Mouse (Mus musculus): Measurements from ENCODE around the gene Thada. TPM values are rescaled to one million over a fixed set of nuclear protein-coding genes. Genes with fewer than 3 reads are reported as not detected.

The Thada gene
- total RNA-seq, 4 experiments from 2014 or later, result 14.7 to 20.5 (median 16.9) TPM

- no peak for DNase-seq (ENCODE audit: low spot score in 2 of 2)
Measured at GRCm38 (mm10) chr17:84372411-84373045, 93.5 kb downstream of the Thada start.

GRCm38 (mm10) chr17:84370385-84370784 is 95.6 kb downstream of the Thada start:
- DNase-seq (ENCODE audit: low spot score in 2 of 2), result no peak

DNA sequence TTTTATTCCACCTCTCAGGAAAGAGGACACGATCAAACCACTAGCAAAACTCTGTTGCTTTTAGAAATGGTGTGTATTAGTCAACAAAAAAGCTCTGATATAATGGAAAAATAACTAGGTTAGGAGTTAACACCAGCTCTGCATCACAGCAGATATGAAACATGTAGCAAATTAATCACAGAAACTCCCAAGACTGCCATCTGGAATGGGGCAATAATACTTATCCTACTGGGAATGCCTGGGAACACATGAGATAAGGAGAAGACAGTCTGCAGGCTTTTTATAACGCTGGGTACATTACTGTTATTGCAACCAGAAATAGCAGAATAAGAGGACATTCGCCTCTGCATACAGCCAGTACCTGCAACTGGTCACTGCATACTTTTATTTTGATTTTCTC is 96.2 kb downstream of the Thada start:
- no peak for DNase-seq (ENCODE audit: low spot score in 2 of 2)

DNA sequence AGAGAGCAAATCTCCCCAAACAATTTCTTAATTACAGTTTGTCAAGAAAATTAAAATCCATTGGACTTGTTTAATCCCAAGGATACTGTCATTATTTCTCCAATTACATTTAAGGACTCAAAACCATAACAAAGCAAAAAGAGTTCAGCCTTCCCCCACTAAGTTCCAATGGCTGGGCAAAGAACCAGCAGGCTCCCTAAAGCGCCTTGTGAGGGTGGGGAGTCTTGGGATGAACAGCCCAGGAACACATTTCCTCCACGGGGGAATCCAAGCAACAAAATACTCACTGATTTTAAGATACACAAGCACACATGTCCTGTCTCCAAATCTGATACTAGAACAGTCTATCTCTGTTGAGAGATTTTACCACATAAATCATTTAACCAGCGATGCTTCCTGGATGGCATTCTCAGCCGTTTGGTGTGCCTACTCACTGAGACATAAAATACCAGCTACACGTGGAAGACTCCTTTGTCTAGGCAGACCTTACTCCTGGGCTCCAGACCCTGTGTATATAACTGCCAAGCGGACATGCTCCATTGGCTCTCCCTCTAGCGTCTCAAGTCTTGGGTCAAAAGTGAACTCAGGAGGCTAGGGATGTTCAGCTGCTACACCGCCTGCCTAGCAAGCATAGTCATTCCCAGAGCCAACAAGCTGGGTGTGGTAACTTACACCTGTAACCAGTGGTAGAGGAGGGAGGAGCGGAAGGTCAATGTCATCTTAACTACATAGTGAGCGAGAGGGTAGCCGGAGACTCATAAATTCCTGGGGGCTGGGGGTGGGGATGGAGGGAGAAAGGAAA is 97.6 kb downstream of the Thada start:
- DNase-seq (ENCODE audit: low spot score in 2 of 2), result no peak

- DNase-seq (ENCODE audit: low spot score in 2 of 2), result no peak
Measured at GRCm38 (mm10) chr17:84367663-84368062, 98.3 kb downstream of the Thada start.

GRCm38 (mm10) chr17:84365791-84366301 is 100.2 kb downstream of the Thada start:
- no peak for DNase-seq (ENCODE audit: low spot score in 2 of 2)

GRCm38 (mm10) chr17:84365006-84365716 is 100.8 kb downstream of the Thada start:
- no peak for DNase-seq (ENCODE audit: low spot score in 2 of 2)

GRCm38 (mm10) chr17:84363444-84363843 is 102.6 kb downstream of the Thada start:
- DNase-seq (ENCODE audit: low spot score in 2 of 2), result no peak

DNA sequence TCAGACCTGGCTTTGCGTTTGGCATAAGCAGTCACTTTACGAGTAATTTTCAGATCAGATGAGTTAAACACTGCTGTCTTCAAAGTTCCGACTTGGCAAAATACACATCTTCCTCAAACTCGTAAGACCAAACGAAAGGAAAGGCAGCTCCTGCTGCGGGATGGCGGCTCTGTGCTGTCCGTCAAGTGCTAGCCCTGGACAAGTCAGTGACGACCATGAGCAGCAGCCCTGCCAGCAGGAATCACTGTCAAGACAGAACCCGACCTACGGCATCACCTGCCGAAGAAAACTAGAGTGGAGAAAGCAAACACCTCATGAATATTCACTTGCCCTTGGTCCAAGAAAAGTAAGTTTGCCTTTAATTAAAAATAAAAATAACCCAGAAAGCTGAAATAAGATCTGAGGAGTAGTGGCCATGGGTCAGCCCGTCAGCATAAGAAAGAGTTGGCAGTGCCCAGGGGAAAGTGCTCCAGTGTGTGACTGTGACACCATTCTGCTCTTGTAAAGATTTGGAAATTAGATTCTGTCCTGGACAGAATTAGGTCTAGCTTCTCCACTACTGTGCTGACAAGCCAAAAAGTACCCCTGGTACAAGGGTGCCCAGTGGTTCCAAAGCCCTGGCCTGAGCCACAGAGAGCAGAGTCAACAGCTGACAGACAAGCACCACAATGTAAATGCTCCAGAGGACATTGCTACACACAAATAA is 103.3 kb downstream of the Thada start:
- DNase-seq (ENCODE audit: low spot score in 2 of 2), result no peak

DNA sequence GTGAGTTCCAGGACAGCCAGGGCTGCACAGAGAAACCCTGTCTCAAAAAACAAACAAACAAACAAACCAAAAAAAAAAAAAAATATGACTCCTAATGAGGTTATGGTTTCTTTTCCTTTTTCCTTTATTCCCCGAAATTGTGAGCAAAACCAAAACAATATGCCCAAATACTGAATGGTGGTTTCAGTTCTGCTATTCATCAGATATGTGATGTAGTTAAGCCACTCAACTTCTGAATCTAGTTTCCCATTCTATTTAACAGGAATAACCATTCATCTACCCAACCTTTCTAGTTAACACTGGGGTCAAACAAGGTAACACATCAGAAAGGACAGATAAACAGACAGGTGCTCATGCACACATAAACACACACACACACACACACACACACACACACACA is 105.0 kb downstream of the Thada start:
- DNase-seq (ENCODE audit: low spot score in 2 of 2), result no peak

GRCm38 (mm10) chr17:84359810-84360209 is 106.2 kb downstream of the Thada start:
- DNase-seq (ENCODE audit: low spot score in 2 of 2), result no peak

DNA sequence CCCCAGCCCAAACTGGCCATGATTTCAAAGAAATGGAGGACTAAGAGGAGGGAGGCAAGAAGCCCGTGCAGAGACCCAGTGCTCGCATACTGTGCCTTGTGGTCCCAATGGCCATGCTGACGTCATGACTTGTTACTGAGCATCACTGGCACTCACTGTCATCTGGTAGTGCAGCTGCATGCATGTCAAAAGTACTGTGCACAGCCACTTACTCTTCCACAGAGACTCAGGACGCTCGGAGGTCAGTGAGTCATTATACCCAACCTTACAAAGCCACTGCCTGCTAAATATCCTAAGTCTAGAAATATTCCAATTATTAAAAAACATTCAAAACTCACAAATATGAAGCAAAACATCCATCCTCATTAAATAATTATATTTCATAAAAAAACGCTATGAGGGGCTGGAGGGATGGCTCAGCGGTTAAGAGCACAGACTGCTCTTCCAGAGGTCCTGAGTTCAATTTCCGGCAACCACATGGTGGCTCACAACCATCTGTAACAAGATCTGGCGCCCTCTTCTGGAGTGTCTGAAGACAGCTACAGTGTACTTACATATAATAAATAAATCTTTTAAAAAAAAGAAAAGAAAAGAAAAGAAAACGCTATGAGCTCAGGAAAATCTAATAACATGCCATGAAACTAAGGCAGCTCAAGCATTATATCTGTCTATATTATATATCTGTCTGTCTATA is 106.9 kb downstream of the Thada start:
- no peak for DNase-seq (ENCODE audit: low spot score in 2 of 2)

DNA sequence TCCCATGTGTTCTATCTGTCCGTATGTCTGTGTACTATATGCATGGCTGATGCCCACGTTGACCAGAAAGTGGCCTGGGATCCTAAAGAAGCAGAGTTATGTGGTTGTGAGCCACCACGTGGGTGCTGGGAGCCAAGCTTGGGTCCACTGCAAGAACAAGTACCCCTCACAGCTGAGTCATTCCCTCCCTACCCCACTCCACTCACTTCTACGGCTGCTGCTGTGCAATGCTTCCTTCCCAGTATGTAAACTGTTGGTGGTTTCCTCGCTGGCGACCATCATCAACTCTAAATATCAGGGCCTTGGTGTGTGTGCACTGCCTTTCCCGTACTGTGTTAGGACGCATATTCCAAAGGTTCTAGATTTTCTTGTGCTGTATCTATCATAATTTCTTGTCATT is 108.2 kb downstream of the Thada start:
- no peak for DNase-seq (ENCODE audit: low spot score in 2 of 2)

GRCm38 (mm10) chr17:84356056-84356887 is 109.7 kb downstream of the Thada start:
- no peak for DNase-seq (ENCODE audit: low spot score in 2 of 2)

DNA sequence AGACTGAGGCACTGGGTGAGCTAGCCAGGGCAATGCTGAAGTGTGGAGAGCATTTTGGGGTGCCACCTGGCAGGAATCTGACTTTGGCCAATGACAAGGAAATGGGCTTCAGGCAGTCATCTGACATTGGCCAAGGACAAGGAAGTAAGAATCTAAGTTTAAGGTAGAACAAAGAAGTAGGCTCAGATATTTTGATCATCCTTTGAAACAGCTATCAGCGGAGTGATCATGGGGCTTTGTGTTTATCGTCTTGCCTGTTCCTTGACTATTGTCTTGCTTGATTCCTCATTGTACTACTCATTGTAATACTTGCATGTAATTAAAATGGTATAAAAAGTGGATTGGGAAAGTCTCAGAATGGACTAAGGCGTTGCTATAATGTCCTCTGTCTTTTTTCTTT is 111.0 kb downstream of the Thada start:
- no peak for DNase-seq (ENCODE audit: low spot score in 2 of 2)

DNA sequence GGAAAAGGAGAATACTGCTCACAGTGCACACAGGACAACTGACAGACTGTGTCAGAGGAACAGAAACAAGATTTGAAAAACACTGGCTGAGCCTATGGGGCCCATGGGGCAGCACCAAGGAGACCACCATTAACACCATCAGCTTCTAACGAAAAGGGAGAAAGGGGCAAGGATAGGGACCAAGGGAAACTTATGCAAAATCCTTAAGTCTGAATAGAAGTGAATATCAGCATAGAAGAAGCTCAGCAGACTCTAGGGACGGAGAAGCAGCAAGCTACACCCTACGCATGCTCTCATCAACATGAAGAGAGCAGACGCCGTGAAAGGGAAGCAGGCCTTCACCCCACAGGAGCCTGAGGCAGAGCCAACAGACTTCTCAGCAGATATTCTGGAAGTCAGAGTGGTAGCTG is 112.1 kb downstream of the Thada start:
- no peak for DNase-seq (ENCODE audit: low spot score in 2 of 2)

- no peak for DNase-seq (ENCODE audit: low spot score in 2 of 2)
Measured at GRCm38 (mm10) chr17:84353224-84353901, 112.6 kb downstream of the Thada start.

DNA sequence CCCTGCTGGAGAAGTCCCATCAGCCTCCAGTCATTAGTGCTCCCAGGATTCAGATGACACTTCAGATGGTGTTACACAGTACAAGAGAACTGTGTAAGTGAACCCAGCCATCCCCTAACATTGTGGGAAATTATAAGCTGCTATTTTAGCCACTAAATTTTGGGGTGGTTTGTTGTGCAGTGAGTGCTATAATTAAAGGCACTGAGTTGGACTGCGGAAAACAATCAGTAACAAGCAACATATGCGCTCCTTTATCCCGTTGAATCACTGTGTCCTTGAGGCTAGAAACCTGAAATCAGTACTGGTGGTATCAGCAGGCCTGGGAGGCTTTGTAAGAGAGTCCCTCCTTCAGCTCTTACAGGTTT is 113.2 kb downstream of the Thada start:
- DNase-seq (ENCODE audit: low spot score in 2 of 2), result no peak
